ENCODE assay signal across 11 mouse cellular contexts in genomic region chr1:118343649-118344435, GRCm38 (mm10). TPM values are rescaled to one million over a fixed set of nuclear protein-coding genes. Genes with fewer than 3 reads are reported as not detected.
DNase-seq lines count a peak whose midpoint lies in the region; ATAC-seq lines count a peak whose summit lies in the region.
"Had no signal": no experiment of that assay in that cellular context is flagged by ENCODE, and none has a peak within 500 bp of the region (broad histone marks: within the 10 kb centered on the region; RNA-seq: fewer than 3 reads in every experiment).

No protein-coding gene starts in this region.

- H3K9ac ChIP-seq in midbrain, embryonic 11.5 days (ENCODE audit: low read length) = no peak overlapping the region
- H3K9ac ChIP-seq in midbrain, embryonic 15.5 days = no peak overlapping the region

- peak; percentile 88 for DNase-seq in midbrain, embryonic 11.5 days (ENCODE audit: low spot score, missing footprints)
- peak; percentile 42 for DNase-seq in kidney, adult 11 months
- peak; percentile 44 to 68 for DNase-seq in kidney, postnatal 4 days
- no peak for DNase-seq in frontal cortex, postnatal 36 days (ENCODE audit: low spot score in 2 of 2)
- DNase-seq in testis, postnatal 14 days (ENCODE audit: low spot score) = no peak
- DNase-seq in right cerebral cortex, postnatal 10 days (ENCODE audit: low spot score in 2 of 2) = no peak
- DNase-seq: adrenal gland, adult 8-10 months; cerebellum, postnatal 14 days; layer of hippocampus, postnatal 36 days had no signal

- H3K36me3 ChIP-seq in midbrain, embryonic 11.5 days (ENCODE audit: control insufficient read depth, insufficient read depth, low read length) = no peaks in the 10 kb centered on the region
- H3K36me3 ChIP-seq in midbrain, embryonic 15.5 days (replicated peaks) = no peaks in the 10 kb centered on the region

- no peak overlapping the region for H3K4me3 ChIP-seq in midbrain, embryonic 11.5 days (ENCODE audit: low read depth, low read length)
- no peak overlapping the region for H3K4me3 ChIP-seq in midbrain, embryonic 15.5 days

- H3K27ac ChIP-seq in midbrain, embryonic 11.5 days (ENCODE audit: low read depth, low read length) = no peak overlapping the region
- H3K27ac ChIP-seq in midbrain, embryonic 15.5 days = no peak overlapping the region

- WGBS in midbrain, embryonic 11.5 days = 42% methylated on average over 6 of the region's 6 CpGs
- 40% methylated on average over 6 of the region's 6 CpGs for WGBS in midbrain, embryonic 15.5 days

- H3K4me2 ChIP-seq in midbrain, embryonic 11.5 days = no peak overlapping the region
- H3K4me2 ChIP-seq in midbrain, embryonic 15.5 days = no peak overlapping the region

- H3K27me3 ChIP-seq in midbrain, embryonic 11.5 days (ENCODE audit: control insufficient read depth, insufficient read depth, low read length) = no peaks in the 10 kb centered on the region
- H3K27me3 ChIP-seq in midbrain, embryonic 15.5 days (replicated peaks) = no peaks in the 10 kb centered on the region

- H3K9me3 ChIP-seq in midbrain, embryonic 11.5 days (ENCODE audit: control insufficient read depth, low read length) = no peaks in the 10 kb centered on the region
- H3K9me3 ChIP-seq in midbrain, embryonic 15.5 days = no peaks in the 10 kb centered on the region

- no peak for ATAC-seq in midbrain, embryonic 11.5 days (ENCODE audit: low FRiP score)
- ATAC-seq in midbrain, embryonic 15.5 days (replicated peaks) = no peak
- ATAC-seq in megakaryocyte progenitor cell, adult 5-6 weeks (replicated peaks; ENCODE audit: poor library complexity) = 0 out of 2 replicates have a peak, but pooled peaks have one; percentile 37

- H3K4me1 ChIP-seq in midbrain, embryonic 11.5 days (ENCODE audit: control insufficient read depth, insufficient read depth, low read length) = no peaks in the 10 kb centered on the region
- no peaks in the 10 kb centered on the region for H3K4me1 ChIP-seq in midbrain, embryonic 15.5 days

RNA-seq across cellular contexts. Expression of gene Nifk, which starts 22.2 kb away (rescaled TPM):
- 104 and 107 TPM in 2 replicates for polyA plus RNA-seq in midbrain, embryonic 11.5 days (2014; fragmentation: Nextera tagmentation; extraction: Ambion mirVana)
- 66.2 and 68.3 TPM in 2 replicates for polyA plus RNA-seq in midbrain, embryonic 15.5 days (2015; fragmentation: Nextera tagmentation; extraction: Ambion mirVana)
- 159 TPM in 2 replicates for total RNA-seq in megakaryocyte progenitor cell, adult 5-6 weeks (2015)
- 131 and 137 TPM in 2 replicates for total RNA-seq in megakaryocyte progenitor cell, adult 5-6 weeks (2017)

RNA-seq across cellular contexts. Expression of gene Tsn, which starts 32.3 kb away (rescaled TPM):
- polyA plus RNA-seq in midbrain, embryonic 11.5 days (2014; fragmentation: Nextera tagmentation; extraction: Ambion mirVana) = 445 and 473 TPM in 2 replicates
- polyA plus RNA-seq in midbrain, embryonic 15.5 days (2015; fragmentation: Nextera tagmentation; extraction: Ambion mirVana) = 443 and 463 TPM in 2 replicates
- 64.5 and 65.2 TPM in 2 replicates for total RNA-seq in megakaryocyte progenitor cell, adult 5-6 weeks (2015)
- total RNA-seq in megakaryocyte progenitor cell, adult 5-6 weeks (2017) = 74.9 and 83.6 TPM in 2 replicates

RNA-seq across cellular contexts. Expression of gene Clasp1, which starts 45.0 kb away (rescaled TPM):
- 90.6 and 96.8 TPM in 2 replicates for polyA plus RNA-seq in midbrain, embryonic 11.5 days (2014; fragmentation: Nextera tagmentation; extraction: Ambion mirVana)
- polyA plus RNA-seq in midbrain, embryonic 15.5 days (2015; fragmentation: Nextera tagmentation; extraction: Ambion mirVana) = 124 and 135 TPM in 2 replicates
- 45.0 and 56.3 TPM in 2 replicates for total RNA-seq in megakaryocyte progenitor cell, adult 5-6 weeks (2015)
- total RNA-seq in megakaryocyte progenitor cell, adult 5-6 weeks (2017) = 45.9 and 51.3 TPM in 2 replicates

Comparison
In these comparisons a context has a peak if more than half of its experiments do, and no peak if none do; other contexts are left out.
1. DNase-seq: peak in midbrain, embryonic 11.5 days (single experiment), kidney, adult 11 months (single experiment) and kidney, postnatal 4 days (2 of 2); none in frontal cortex, postnatal 36 days (0 of 2), testis, postnatal 14 days (single experiment) and right cerebral cortex, postnatal 10 days (0 of 2).